Mouse (Mus musculus): ENCODE measurements at regions not wholly inside any gene's neighbourhood (a gene's known extent, or its start where the extent isn't known, plus 50 kb on each side); places are given as distances from the start of the nearest gene placed in this dataset.

GRCm38 (mm10) chr13:110568482-110569179 lies 173.8 kb downstream of the Plk2 start:
- H3K4me1 ChIP-seq (replicated peaks; ENCODE audit: control insufficient read depth in 2 of 2, insufficient read depth in 2 of 2, low read length in 1 of 2) = peaks cover 0 to 13% of the 10 kb centered on the region in 2 experiments; a peak in 2 of 4 replicates
- DNase-seq (ENCODE audit: low read depth in 3 of 3, low spot score in 3 of 3) = no peak
- no peaks in the 10 kb centered on the region for H3K36me3 ChIP-seq (replicated peaks; ENCODE audit: control insufficient read depth, insufficient read depth, low read depth)
- no peak overlapping the region for H3K27ac ChIP-seq
- TF ChIP-seq EP300 (IDR thresholded peaks at IDR 0.05; ENCODE audit: low read depth) (no peak), CTCF (IDR thresholded peaks at IDR 0.05; ENCODE audit: low read depth) (no peak)
- WGBS (ENCODE audit: insufficient replicate concordance) = 31% methylated on average over 8 of the region's 8 CpGs
- no peak overlapping the region for H3K4me3 ChIP-seq (ENCODE audit: insufficient read depth in 1 of 2, low read depth in 2 of 2, low read length in 2 of 2)
- ATAC-seq (ENCODE audit: insufficient read depth) = no peak
- H3K9me3 ChIP-seq (ENCODE audit: control insufficient read depth, low read length) = no peaks in the 10 kb centered on the region
- H3K4me2 ChIP-seq (ENCODE audit: low read depth) = no peak overlapping the region
- H3K27me3 ChIP-seq (ENCODE audit: control insufficient read depth, insufficient read depth, low read length) = no peaks in the 10 kb centered on the region
- no peak overlapping the region for H3K9ac ChIP-seq (replicated peaks)

- Histone ChIP-seq H3K9me3 (ENCODE audit: control insufficient read depth, low read length) (no peaks in the 10 kb centered on the region), H3K4me2 (ENCODE audit: low read depth) (no peak overlapping the region), H3K4me3 (ENCODE audit: insufficient read depth in 1 of 2, low read depth in 2 of 2, low read length in 2 of 2) (no peak overlapping the region), H3K9ac (replicated peaks) (no peak overlapping the region), H3K4me1 (replicated peaks; ENCODE audit: control insufficient read depth in 2 of 2, insufficient read depth in 2 of 2, low read length in 1 of 2) (peaks cover 0 to 8% of the 10 kb centered on the region in 2 experiments; a peak in 2 of 4 replicates), H3K36me3 (replicated peaks; ENCODE audit: control insufficient read depth, insufficient read depth, low read depth) (no peaks in the 10 kb centered on the region), H3K27ac (no peak overlapping the region), H3K27me3 (ENCODE audit: control insufficient read depth, insufficient read depth, low read length) (no peaks in the 10 kb centered on the region)
- DNase-seq (ENCODE audit: low read depth in 3 of 3, low spot score in 3 of 3) = no peak
- TF ChIP-seq CTCF (IDR thresholded peaks at IDR 0.05; ENCODE audit: low read depth) (no peak), EP300 (IDR thresholded peaks at IDR 0.05; ENCODE audit: low read depth) (no peak)
- no peak for ATAC-seq (ENCODE audit: insufficient read depth)
- 41% methylated on average over 2 of the region's 2 CpGs for WGBS (ENCODE audit: insufficient replicate concordance)
Measured at GRCm38 (mm10) chr13:110569180-110569512, 174.3 kb downstream of the Plk2 start.

- H3K36me3 ChIP-seq (replicated peaks; ENCODE audit: control insufficient read depth, insufficient read depth, low read depth) = no peaks in the 10 kb centered on the region
- no peak overlapping the region for H3K4me3 ChIP-seq (ENCODE audit: insufficient read depth in 1 of 2, low read depth in 2 of 2, low read length in 2 of 2)
- no peak for DNase-seq (ENCODE audit: low read depth in 3 of 3, low spot score in 3 of 3)
- no peak overlapping the region for H3K9ac ChIP-seq (replicated peaks)
- H3K4me1 ChIP-seq (replicated peaks; ENCODE audit: control insufficient read depth in 2 of 2, insufficient read depth in 2 of 2, low read length in 1 of 2) = peaks cover 0 to 7% of the 10 kb centered on the region in 2 experiments; a peak in 2 of 4 replicates
- no peak for ATAC-seq (ENCODE audit: insufficient read depth)
- H3K27ac ChIP-seq = no peak overlapping the region
- H3K27me3 ChIP-seq (ENCODE audit: control insufficient read depth, insufficient read depth, low read length) = no peaks in the 10 kb centered on the region
- H3K4me2 ChIP-seq (ENCODE audit: low read depth) = no peak overlapping the region
- no peaks in the 10 kb centered on the region for H3K9me3 ChIP-seq (ENCODE audit: control insufficient read depth, low read length)
- TF ChIP-seq CTCF (IDR thresholded peaks at IDR 0.05; ENCODE audit: low read depth) (no peak), EP300 (IDR thresholded peaks at IDR 0.05; ENCODE audit: low read depth) (no peak)
Measured at GRCm38 (mm10) chr13:110570386-110570785, 175.5 kb downstream of the Plk2 start.

- no peaks in the 10 kb centered on the region for H3K36me3 ChIP-seq (replicated peaks; ENCODE audit: control insufficient read depth, insufficient read depth, low read depth)
- no peak overlapping the region for H3K4me2 ChIP-seq (ENCODE audit: low read depth)
- no peaks in the 10 kb centered on the region for H3K9me3 ChIP-seq (ENCODE audit: control insufficient read depth, low read length)
- H3K27me3 ChIP-seq (ENCODE audit: control insufficient read depth, insufficient read depth, low read length) = no peaks in the 10 kb centered on the region
- no peak for DNase-seq (ENCODE audit: low read depth in 3 of 3, low spot score in 3 of 3)
- peaks cover 0 to 5% of the 10 kb centered on the region in 2 experiments; a peak in 2 of 4 replicates for H3K4me1 ChIP-seq (replicated peaks; ENCODE audit: control insufficient read depth in 2 of 2, insufficient read depth in 2 of 2, low read length in 1 of 2)
- 50% methylated on average over 7 of the region's 7 CpGs for WGBS (ENCODE audit: insufficient replicate concordance)
- no peak overlapping the region for H3K9ac ChIP-seq (replicated peaks)
- TF ChIP-seq CTCF (IDR thresholded peaks at IDR 0.05; ENCODE audit: low read depth) (no peak), EP300 (IDR thresholded peaks at IDR 0.05; ENCODE audit: low read depth) (no peak)
- H3K4me3 ChIP-seq (ENCODE audit: insufficient read depth in 1 of 2, low read depth in 2 of 2, low read length in 2 of 2) = no peak overlapping the region
- no peak for ATAC-seq (ENCODE audit: insufficient read depth)
- no peak overlapping the region for H3K27ac ChIP-seq
Measured at GRCm38 (mm10) chr13:110573360-110574065, 178.7 kb downstream of the Plk2 start.

- H3K4me2 ChIP-seq (ENCODE audit: low read depth) = no peak overlapping the region
- no peak for ATAC-seq (ENCODE audit: insufficient read depth)
- H3K36me3 ChIP-seq (replicated peaks; ENCODE audit: control insufficient read depth, insufficient read depth, low read depth) = no peaks in the 10 kb centered on the region
- DNase-seq (ENCODE audit: low read depth in 3 of 3, low spot score in 3 of 3) = no peak
- no peak overlapping the region for H3K27ac ChIP-seq
- H3K9ac ChIP-seq (replicated peaks) = no peak overlapping the region
- H3K27me3 ChIP-seq (ENCODE audit: control insufficient read depth, insufficient read depth, low read length) = no peaks in the 10 kb centered on the region
- H3K9me3 ChIP-seq (ENCODE audit: control insufficient read depth, low read length) = no peaks in the 10 kb centered on the region
- H3K4me3 ChIP-seq (ENCODE audit: insufficient read depth in 1 of 2, low read depth in 2 of 2, low read length in 2 of 2) = no peak overlapping the region
- TF ChIP-seq CTCF (IDR thresholded peaks at IDR 0.05; ENCODE audit: low read depth) (no peak), EP300 (IDR thresholded peaks at IDR 0.05; ENCODE audit: low read depth) (no peak)
- no peaks in the 10 kb centered on the region for H3K4me1 ChIP-seq (replicated peaks; ENCODE audit: control insufficient read depth in 2 of 2, insufficient read depth in 2 of 2, low read length in 1 of 2)
- 71% methylated on average over 6 of the region's 6 CpGs for WGBS (ENCODE audit: insufficient replicate concordance)
Measured at GRCm38 (mm10) chr13:110574764-110575471, 180.1 kb downstream of the Plk2 start.
